Mouse (Mus musculus) left cerebral cortex, postnatal 4 days (tissue): ENCODE measurements at regions not wholly inside any gene's neighbourhood (a gene's known extent, or its start where the extent isn't known, plus 50 kb on each side); places are given as distances from the start of the nearest gene placed in this dataset.
"Not testable (repeated sequence)": the region's sequence is repeated elsewhere in the genome, so short reads cannot be mapped to it uniquely, and the experiment has no call there.

Experiments
- DNase-seq: peaks from one replicate; pipeline ENCODE4 v3.0.0-alpha.2; 2022
- intact Hi-C: fragments of 180-260 bp; cut with DNase I; formaldehyde crosslinking; loops from one replicate; pipeline ENCODE4 v1.15.1; 2025

- intact Hi-C loops, DNase-seq: not testable (repeated sequence)
These were observed 468.4 kb upstream of the Cdh12 start for GRCm38 (mm10) chr15:19980625-19981024.

GRCm38 (mm10) chr15:19985001-19985400 lies 464.1 kb upstream of the Cdh12 start:
- DNase-seq, intact Hi-C loops: not testable (repeated sequence)

DNA sequence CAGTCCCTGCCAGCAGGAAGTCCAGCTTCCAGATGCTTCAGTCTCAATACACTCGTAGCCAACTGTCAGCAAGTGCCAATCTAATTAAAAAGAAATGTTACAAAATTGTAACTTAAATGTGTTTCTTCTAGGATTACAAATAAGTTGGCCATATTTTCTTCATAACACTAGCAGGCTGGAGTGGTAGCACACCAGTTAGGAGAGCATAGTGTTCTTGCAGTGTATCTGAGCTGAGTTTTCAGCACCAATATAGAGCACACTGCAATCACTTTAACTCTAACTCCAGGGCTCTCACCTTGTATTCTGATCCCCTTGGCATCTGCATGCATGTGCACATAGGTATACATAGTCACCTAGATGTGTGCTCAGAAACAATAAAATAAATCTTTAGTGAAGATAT lies 417.3 kb upstream of the Cdh12 start:
- intact Hi-C loops, result no loop called here

DNA sequence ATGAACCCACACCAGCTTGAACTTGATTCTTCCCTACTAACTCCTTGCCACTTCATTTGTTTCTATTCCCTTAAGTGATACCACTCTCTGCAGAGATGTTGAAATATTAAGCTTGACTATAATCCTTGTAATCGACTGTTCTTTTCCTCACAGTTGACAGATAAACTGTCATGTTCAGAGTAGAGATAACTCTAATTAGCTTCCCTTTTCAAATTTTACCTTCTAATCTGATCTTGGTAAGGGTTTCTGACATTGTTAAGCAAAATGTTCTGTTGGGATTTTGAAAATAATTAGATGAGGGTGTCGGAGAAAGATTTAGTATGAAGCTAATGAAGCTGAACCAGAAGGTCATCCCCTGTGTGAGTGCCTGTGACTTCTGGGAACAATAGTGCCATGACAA lies 414.7 kb upstream of the Cdh12 start:
- no peak for DNase-seq
- intact Hi-C loops, result no loop called here

More for the DNA sequence above, 417.3 kb upstream of the Cdh12 start:
- peak; percentile 28 for DNase-seq

GRCm38 (mm10) chr15:20038550-20039435 lies 410.3 kb upstream of the Cdh12 start:
- peak; percentile 43 for DNase-seq

GRCm38 (mm10) chr15:20040041-20040440 lies 409.0 kb upstream of the Cdh12 start:
- DNase-seq, result peak; percentile 34
- intact Hi-C loops, result no loop called here

More at GRCm38 (mm10) chr15:20038550-20039435, 410.3 kb upstream of the Cdh12 start:
- intact Hi-C loops, result no loop called here

DNA sequence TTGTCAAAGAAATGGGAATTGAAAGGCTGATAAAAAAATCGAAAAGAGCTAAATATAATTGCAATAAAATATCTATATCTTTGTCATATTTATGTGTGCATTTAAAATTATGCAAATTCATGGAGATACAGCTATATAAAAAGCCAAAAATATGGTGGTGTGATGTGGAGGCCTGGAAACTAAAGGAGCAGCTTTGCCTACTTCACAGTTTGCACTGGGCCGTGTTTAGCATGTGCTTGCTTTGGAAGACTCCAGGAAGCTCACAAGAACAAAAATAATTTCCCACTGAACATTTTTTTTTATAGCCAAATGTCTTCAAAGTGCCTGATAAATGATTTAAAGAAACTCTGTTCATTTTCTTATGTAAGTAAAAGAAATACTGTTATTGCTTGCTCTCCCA lies 364.1 kb upstream of the Cdh12 start:
- intact Hi-C loops, result no loop called here
- DNase-seq, result no peak

GRCm38 (mm10) chr15:20089780-20090179 lies 359.3 kb upstream of the Cdh12 start:
- intact Hi-C loops, result no loop called here
- no peak for DNase-seq

- no peak for DNase-seq
- intact Hi-C loops, result no loop called here
These were observed 358.5 kb upstream of the Cdh12 start for GRCm38 (mm10) chr15:20090522-20090921.

DNA sequence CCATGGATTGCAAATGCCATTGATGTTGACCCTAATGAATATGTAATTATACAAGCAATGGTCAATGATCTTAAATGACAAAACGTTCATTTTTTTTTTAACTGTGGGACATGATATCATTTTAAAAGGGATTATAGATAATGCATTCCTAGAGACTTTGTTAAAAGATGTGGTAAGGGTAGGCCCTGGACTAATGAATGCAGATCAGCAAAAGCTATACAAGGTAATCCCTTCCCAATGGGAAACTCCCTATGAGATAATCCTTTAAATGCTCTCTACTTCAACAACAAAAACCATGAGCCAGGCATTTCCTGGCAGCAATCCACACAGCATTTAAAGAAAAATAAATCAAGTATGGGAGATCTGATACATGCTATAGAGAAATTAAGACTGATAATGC lies 353.3 kb upstream of the Cdh12 start:
- no peak for DNase-seq
- intact Hi-C loops, result no loop called here

DNA sequence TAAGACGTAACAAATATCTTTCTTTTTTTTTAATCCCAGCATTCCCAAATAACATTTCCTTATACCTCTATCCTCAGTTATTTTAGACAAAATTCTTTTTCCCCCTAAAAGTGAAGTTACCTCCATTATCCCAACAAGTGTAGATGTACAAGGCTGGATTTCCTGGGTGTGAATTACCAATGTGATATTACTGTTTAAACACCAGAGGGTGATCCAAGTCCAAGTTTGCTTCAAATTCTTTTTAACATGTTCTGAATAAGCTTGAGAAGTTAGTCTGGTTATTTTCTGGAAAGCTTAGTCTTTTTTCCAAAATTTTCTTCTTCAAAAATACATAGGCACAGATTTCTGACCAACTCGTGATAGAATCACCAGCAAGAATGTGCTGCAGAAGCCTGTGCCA lies 329.5 kb upstream of the Cdh12 start:
- no peak for DNase-seq
- intact Hi-C loops, result loop anchor here (10.0 kb wide), 1 partner anchor 1405 kb away; no protein-coding TSS in a partner anchor

- peak; percentile 2 for DNase-seq
- intact Hi-C loops, result no loop called here
These were observed 325.5 kb upstream of the Cdh12 start for GRCm38 (mm10) chr15:20123586-20123985.

DNA sequence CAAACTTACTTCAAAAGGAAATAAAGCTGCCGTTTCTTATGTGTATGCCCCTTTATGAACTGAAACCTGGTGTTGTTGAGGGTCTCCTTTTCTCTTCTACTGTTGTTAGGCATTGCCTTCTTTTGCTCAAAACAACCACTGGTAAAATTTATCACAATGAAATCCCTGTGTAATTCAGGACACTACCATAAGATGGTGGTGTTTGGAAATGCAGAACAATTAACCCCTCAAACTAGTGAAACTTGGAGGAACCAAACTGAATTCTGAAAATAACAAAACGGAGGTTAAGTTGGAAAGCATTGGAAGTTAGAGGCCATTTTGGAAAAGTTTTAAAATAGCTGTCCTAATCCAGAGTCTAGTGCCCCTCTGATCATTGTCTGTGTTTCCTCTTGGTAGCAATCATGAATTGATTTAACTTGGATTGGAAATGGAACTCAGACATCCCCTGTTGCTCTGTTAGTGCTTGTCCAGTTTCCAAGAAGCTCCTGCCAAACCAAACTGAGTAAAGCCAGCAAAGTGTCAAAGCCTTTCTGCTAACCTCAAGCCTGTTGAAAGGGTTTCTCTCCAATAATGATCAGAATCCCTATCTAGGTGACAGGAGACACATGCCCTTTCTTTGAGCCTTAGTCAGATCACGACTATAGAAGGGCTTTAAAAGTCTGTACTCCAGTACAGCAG lies 313.0 kb upstream of the Cdh12 start:
- intact Hi-C loops, result no loop called here
- peak; percentile 17 for DNase-seq

GRCm38 (mm10) chr15:20151910-20152309 lies 297.2 kb upstream of the Cdh12 start:
- DNase-seq, result no peak
- intact Hi-C loops, result no loop called here
